Mouse (Mus musculus): ENCODE data around the gene Spata4.
"Not testable (repeated sequence)": the region's sequence is repeated elsewhere in the genome, so short reads cannot be mapped to it uniquely, and the experiment has no call there.

The Spata4 gene

DNA sequence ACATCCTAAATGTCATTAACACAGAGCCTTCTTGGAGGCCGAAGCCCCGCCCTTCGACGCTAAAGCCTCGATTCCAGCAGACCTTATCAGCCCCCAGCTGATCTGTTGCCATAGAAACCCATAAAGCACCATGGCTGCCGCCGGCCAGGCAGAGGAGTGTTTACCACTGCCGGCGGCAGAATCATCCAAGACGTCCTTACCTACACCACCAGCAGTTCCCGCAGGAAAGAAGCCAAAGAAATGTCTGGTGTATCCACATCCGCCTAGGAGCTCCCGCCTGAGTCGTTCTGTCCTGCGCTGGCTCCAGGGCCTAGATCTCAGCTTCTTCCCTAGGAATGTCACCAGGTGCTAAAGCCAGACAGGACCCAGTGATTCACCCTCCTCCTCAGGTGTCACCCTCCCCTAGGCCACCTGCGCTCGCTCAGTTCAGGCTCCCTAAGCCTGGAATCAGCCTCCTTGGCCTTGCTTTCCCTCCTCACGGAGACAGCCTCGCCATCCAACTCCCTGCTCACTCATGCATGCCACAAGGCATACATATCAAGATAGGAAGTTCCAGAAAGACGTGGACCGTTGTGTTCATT is at the start of gene Spata4:
Gene Spata4 (plus strand): TSS at position 111 of the 581 bp plus-strand sequence.
- DNase-seq (ENCODE audit: low read depth, low spot score) = peak; percentile 1

DNA sequence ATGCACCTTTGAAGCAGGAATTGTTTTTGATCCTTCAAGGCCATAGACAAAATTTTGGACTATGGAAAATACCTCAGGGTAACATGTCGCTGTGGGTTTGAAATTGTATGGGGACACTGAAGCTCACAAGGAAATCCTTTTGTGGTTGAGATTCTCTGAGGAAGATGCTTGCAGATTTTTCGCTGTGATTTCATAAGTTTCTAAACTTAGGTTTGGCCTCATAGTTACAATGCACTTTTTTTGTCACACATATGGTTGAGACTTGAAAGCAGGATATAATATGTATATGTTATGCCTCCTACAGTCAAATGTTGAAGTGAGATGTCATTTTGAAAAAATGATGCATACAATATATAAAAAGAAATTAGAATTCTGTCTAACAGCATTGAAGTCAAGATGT is 45.7 kb upstream of the Spata4 start:
- DNase-seq (ENCODE audit: low read depth, low spot score) = no peak

DNA sequence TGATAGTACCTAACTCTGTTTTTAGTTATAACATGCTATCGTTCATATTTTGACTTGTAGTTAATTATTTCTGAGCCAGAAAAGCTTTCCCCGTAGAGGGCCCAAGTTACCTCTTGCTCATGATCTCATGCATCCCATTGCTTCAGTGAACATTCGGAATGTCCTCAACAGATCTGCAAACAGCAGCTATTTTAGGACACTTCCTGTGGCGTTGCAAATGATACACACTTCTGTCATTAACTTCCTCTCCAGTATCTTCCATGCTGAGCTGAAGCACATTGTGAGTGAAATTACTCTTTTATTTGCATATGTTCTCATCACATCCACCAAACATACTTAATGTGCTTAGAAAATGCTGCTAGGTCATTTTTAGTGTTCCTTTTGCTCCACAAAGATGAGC is 38.4 kb upstream of the Spata4 start:
- DNase-seq (ENCODE audit: low read depth, low spot score) = no peak

DNA sequence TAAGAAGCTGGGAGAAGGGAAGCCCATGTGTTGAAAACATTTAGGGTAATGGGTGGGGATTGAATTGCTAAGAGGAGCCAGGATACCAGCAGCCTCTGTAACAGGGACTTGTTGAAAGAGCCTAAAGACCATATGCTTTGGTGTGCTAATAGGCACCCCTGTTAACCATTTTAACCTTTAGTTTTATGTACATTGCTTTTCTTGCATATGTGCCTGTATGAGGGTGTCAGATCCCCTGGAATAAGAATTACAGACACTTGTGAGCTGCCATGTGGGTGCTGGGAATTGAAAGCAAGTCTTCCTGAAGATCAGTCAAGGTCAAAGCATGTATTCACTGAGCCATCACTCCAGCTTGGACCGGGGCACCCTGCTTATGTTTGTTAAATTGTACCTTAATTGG is 35.4 kb upstream of the Spata4 start:
- no peak for DNase-seq (ENCODE audit: low read depth, low spot score)

DNA sequence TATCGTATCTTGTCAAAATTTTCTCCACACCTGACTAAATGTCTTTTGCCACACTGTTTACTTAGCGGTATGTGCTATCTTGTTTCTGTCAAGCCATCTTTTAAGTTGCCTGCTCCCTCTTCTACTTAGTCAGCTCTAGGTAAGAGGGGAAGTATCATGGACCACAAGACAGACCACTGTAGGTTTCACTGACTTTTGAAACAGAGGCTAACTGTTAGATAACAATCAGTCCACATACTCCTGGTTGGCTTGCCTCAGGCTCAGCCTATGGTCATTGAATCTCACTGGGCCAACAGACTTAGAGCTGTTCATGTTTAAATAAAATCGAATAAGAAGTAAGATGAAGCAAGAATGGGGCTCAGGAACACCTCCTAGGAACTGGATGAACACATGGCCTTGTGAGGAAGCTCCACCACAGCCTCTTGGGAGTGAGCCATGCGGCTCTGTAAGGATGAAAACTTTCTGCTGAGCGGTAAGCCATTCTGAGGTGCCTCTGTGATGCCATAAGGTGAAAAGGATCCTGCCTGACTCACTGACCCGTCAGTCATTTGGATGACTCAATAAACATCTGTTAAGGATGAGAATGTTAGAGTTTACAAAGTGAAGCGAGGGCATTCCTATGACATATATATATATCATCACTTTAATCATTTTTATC is 34.8 kb upstream of the Spata4 start:
- no peak for DNase-seq (ENCODE audit: low read depth, low spot score)

DNA sequence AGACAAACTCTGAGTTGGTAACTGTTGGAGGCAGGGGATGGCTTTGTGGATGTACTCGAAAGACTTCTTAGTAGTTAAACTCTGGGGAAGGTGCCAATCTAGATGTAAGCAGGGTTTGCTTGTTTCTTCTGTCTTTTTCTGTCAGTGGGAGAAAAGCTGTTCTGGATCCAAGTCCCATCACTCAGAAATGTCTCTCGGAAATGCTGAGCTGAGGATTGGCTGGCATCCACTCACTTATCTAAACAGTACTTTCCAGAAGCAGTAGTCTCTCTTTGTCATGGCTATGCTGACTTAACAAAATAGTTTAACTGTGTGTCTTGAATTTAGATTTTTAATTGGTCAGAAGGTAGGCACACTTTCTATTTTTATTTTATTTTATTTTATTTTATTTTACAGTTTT is 33.4 kb upstream of the Spata4 start:
- no peak for DNase-seq (ENCODE audit: low read depth, low spot score)

DNA sequence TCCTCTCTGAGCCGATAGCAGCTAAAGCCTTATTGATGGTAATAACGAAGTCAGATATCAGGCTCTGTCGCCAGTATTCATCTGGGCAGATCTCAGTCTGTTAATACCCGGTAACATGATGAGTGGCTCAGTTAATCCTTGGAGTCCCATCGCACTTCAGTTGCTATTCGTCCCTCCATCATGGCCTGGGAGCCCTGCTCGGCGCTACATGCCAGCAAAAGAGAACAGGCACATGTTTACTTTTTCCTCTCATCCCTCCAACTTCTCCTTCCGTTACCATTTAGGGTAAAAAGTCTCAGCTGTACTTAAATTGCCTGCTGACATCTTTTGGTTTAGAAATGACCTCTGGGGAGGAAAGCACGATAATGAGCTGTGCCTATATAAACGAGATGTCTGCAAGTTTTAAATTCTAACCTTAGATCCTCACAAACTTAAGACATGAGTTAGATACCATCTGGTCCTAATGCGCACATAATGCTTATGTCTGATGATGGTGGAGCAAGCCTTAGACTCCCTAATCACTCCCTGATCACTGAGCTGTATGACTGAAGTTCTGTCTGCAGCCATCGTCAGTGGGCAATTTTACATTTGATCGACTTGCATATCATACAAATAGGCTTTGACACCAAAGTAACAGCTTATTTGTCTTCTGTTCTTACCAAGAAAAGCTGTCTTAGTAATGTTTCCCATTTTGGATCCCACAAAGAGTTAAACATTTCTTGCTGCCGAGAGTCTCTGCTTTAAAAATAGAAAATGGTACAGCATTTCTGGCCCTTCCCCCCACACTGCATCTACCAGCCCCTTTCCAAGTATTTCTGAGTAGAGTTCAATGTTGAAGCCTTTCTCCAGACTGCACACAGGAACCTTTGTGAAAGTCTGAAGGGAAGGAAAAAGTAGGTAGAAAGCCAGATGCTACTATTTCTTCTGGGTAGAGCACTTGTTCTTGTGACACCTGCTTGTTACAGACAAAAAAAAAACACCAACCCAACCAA is 29.7 kb upstream of the Spata4 start:
- no peak for DNase-seq (ENCODE audit: low read depth, low spot score)

DNA sequence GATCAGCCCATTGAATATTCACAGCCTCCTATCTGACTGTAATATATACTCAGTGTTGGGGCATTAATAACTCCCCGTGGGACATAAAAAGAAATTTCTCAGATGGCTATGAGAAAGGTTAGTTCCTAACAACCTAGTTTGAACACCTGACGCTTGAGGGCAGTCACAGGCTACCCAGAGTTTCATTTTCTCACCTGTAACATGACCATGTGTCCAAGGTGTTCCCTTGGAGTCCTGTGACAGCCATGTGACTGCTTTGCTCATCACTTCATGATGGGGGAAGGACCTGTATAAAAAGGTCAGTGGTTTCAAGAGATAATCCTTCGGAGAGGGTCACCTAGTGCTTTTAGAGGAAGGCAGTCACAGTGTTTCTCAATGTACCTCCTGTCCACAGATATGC is 19.1 kb upstream of the Spata4 start:
- DNase-seq (ENCODE audit: low read depth, low spot score) = no peak

DNA sequence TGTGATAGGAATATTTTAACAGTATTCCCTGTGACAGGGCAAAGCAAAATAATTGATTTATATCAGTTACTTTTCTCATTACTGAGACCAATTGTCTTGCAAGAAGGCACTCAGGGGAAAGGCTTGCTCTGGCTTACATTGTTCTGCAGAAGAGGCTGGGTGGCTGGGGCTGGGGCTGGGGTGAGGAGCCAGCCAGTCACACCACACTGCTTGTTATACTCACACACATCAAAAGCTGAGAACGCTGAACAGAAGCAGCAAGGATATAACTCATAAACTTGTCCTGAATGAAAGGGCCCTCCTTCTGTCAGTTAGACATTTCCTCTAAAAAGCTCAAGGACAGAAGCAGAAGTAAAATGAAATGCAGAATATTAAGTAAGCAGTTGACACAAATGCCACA is 17.7 kb upstream of the Spata4 start:
- no peak for DNase-seq (ENCODE audit: low read depth, low spot score)

DNA sequence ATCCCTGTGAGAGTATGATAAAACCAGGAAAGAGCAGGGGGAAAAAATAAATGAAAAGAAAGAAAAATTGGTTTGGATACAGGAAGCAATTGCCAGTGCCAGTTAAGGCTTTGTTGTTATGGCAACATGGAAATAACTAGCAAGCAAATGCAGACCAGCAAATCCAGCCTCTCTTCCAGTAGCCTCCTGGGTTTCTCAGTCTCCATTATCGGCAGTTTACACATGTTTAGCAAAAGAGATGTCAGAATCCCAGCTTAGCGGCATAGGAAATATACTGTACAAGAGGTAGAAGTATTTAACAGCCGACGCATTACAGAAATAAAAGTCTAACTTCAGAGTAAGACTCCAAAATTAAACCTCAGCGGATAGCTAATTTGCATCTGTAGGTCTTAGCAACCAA is 5.9 kb upstream of the Spata4 start:
- DNase-seq (ENCODE audit: low read depth, low spot score) = no peak

DNA sequence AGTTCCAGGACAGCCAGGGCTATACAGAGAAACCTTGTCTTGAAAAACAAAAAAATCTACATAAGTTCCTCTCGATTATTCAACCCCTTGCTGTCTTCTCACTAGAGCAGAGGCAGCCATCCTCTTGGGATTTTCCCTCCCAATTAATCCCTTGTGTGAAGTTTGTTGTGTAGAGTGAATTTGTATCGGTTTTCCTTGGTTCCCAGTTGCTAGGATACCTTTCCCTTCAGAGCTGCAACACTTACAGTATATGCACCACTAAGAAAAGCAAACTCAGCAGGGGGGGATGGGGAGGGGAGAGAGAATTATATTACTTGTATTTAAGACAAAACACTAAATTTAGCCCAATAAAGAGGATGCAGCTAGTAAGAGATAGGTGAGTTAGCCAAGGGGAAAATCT is 4.5 kb upstream of the Spata4 start:
- DNase-seq (ENCODE audit: low read depth, low spot score) = no peak

DNA sequence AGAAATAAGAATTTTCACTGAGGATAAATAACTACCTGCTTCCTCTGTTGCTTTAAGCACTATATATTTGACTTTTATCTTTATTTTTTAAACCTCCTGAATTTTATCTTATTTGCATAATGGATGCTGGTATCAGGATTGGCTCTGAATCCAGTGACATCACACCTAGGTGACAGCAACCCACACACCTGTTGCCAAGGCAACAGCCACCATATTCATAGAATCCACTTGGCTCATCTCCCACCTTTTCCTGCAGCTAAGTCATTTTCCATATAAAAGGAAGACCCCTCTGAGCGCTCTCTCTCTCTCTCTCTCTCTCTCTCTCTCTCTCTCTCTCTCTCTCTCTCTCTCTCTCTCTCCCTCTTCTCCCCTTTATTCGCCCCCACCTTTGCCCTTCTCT is 3.6 kb upstream of the Spata4 start:
- no peak for DNase-seq (ENCODE audit: low read depth, low spot score)

DNA sequence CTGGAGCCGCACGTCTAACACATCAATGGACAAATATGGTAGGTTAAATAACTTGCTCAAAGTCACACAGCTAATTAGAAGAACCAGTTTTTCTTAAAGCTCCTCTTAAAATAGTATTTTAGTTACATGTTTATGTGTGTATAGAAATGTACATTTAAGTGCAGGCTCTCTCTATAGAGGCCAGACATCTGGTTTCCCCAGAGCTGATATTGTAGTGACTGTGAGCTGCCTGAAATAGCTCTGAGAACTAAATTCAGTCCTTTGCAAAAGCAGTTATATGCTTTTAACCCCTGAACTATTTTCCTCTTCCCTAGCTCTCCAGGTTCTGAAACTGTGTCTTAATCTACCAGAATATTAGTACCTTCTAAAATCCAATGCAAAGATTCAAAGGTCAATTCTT is 3.2 kb upstream of the Spata4 start:
- no peak for DNase-seq (ENCODE audit: low read depth, low spot score)

DNA sequence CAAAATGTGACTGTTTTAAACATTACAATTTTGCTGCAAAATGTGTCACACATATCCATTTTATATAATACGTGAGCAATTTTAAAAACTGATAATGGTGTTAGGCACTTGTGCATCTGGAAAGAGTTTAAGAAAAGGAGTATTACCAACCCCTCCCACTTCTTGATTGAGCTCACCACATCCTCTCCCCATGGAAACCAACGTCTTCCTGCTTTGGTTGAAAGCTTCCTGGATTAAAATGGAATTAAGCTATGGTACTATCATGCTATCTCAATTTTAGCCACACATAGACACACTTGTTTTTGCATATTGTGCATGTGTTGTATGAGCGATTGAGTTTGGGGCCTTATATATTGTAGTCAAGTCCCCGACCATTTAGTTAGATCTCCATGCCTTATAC is 2.9 kb downstream of the Spata4 start:
- no peak for DNase-seq (ENCODE audit: low read depth, low spot score)

DNA sequence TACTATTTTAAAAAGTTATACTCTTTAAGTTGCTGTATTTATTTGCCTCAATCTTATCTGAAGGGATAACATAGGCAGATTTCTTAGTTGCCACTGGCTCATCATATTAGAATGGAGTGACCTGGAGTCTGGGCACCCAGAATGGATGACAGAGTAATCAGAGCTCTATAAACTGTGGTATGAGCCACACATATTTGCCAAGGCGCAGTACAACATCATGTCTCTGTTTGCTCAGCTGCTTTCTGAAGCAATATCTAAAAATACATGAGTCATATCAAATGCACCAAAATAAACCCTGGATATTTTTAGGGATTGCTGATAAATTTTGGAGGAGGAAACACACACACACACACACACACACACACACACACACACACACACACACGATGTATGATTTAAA is 8.8 kb downstream of the Spata4 start:
- DNase-seq (ENCODE audit: low read depth, low spot score) = no peak

DNA sequence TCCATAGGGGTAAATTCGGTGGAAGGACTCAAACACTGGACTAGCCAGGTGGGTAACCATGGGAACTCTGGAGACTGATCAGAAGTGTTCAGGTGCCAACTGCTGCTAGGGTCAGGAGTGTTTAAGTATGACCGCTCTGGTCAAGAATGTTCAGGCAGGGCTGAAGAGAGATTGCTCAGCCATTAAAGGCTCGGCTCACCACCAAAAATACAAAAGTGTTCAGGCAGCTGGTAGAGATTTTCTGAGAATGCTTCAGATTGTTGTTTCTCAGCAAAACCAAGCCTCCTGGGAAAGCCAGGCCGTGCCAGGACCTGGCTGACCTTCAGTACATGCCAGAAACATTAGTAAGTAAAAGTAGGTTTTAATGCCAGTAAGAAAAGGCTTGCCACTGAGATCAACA is 9.7 kb downstream of the Spata4 start:
- no peak for DNase-seq (ENCODE audit: low read depth, low spot score)

DNA sequence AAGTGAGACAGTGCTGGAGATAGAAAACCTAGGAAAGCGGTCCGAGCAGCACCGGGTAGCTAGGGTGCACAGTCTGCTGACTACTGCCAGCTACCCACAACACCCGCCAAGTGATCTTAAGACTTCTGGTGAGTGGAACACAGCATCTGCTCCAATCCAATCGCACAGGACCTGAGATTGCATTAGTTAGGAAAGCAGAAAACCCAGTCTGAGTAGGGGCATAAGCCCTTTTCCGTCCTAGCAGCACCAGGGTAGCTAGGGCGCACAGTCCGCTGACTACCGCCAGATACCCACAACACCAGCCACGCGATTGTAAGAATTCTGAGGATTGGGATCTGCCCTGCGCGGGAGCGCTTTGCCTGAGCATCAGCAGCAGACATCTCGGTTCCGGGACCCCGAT is 16.1 kb downstream of the Spata4 start:
- DNase-seq (ENCODE audit: low read depth, low spot score) = not testable (repeated sequence)

DNA sequence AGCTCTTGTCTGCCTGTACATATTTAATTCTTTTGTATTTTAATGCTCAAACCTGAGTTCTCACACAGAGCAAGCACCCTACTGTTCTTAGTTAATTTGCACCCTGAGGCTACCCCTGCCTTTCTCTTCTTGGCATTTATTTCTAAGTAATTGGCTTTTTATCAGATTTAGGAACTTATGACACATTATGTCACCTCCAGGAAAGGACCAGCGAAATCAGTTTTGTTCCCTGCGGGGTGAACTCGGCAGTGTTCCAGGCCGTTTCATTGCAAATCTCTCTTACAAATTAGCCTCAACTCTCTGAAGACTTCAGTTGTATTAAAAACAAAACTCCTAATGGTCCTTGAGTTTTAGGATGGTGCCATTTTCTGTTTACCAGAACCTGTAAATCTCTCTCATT is 38.1 kb downstream of the Spata4 start:
- DNase-seq (ENCODE audit: low read depth, low spot score) = no peak
